Mouse (Mus musculus): Measurements from ENCODE around the gene Gm17545.
A peak's percentile ranks its signal among the peaks of the same experiment; 100 is the strongest.

DNA sequence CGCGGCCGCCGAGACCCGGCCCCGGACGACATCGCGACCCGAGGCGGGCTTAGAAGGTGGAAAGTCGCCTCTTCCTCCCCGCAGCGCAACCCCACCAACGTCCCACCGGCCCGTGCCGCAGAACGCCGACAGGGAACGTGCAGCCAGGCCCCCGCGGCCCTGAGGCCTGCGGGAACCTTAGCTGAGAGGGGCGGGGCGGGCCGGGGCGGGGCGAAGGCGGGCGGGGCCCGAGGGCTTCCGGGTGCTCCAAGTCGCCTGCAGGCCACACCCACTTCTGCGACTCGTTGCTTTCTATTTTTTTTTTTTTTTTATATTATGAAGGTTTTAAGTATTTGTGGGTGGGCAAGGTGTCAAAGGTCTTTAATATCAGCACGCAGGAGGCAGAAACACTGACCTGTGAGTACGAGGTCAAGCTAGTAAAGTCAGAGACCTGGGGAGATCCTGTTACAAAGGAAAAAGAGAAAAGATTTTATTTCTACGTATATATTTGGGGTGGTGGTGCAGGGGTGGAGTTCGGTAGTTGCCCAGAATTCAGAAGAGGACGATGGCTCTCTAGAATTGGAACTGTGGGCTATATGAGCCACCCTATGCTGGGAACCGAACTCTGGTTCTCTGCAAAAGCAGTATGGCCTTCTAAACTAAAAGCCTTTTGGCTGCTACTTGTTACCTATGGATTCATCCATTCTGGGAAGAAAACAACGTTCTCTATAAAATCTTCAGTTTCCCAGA is 14.2 kb downstream of the Gm17545 start:
- TF ChIP-seq EP300 (IDR thresholded peaks at IDR 0.05; ENCODE audit: insufficient read depth, low read depth, low read length) (no peak), CTCF (IDR thresholded peaks at IDR 0.05) (no peak), POLR2A (IDR thresholded peaks at IDR 0.05; ENCODE audit: insufficient read depth, low read depth, low read length) (peak; percentile 72)

All from heart, adult 2 months (tissue).